Mouse (Mus musculus): Measurements from ENCODE around the gene Olfr1357.

- TF ChIP-seq POLR2A (IDR thresholded peaks at IDR 0.05; ENCODE audit: borderline replicate concordance, insufficient read depth, low read length) (no peak), CTCF (IDR thresholded peaks at IDR 0.05; ENCODE audit: borderline replicate concordance, insufficient read depth, low read depth, low read length) (no peak)
Measured at GRCm38 (mm10) chr10:78576435-78577184, 41.3 kb downstream of the Olfr1357 start.

Data from cerebellum, adult 2 months (tissue).